Mouse (Mus musculus): ENCODE results near the gene Cplx1.

DNA sequence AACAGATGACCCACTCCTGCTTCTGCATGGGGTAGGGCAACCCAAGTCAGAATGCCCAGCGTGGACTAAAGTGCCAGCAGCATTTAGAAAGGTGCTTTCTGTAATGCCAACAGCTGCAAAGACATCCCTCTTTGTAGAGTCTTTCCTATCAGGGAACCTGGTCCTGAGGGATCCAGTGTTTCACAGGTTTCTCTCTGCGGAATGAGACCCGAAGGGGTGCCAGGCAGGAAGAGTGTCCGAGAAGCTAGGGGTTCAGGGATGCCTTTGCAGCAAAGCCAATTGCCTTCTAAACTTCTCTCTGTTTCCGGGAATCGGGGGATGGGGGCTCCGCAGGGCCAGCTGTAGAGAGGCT is 711 bp downstream of the Cplx1 start:
- TF ChIP-seq CHD2 (IDR thresholded peaks at IDR 0.05; ENCODE audit: low read depth, low read length) = no peak
- no peak for TF ChIP-seq ZC3H11A (IDR thresholded peaks at IDR 0.05; ENCODE audit: borderline replicate concordance, low read depth, low read length)
- TF ChIP-seq ZNF384 (IDR thresholded peaks at IDR 0.05; ENCODE audit: low read depth, low read length) = no peak
- no peak for TF ChIP-seq MAFK (IDR thresholded peaks at IDR 0.05; ENCODE audit: insufficient read depth, low read depth, low read length)
- no peak for TF ChIP-seq HCFC1 (IDR thresholded peaks at IDR 0.05; ENCODE audit: borderline replicate concordance, insufficient read depth, low read length)
